Mouse (Mus musculus) adrenal gland, postnatal 14 days (tissue): ENCODE data around the gene Plekhj1. TPM values are rescaled to one million over a fixed set of nuclear protein-coding genes. Genes with fewer than 3 reads are reported as not detected.

Experiments used
- DNase-seq: peaks from one replicate; pipeline ENCODE4 v3.0.0; 2021; ENCODE audit warnings: mixed read lengths
- microRNA-seq, 2 experiments: library from miRNA; unstranded; fragments of <30 nt; microRNA quantifications; one replicate each; pipeline ENCODE4 v1.2.0; 2021
- total RNA-seq: library from RNA; stranded (reverse); gene quantifications from 2 replicates; pipeline ENCODE4 v1.2.3, GENCODE M21; 2021

Plekhj1 gene
- total RNA-seq, 1 experiment from 2014 or later = 59.5 TPM

GRCm38 (mm10) chr10:80748609-80749008 lies 49.8 kb downstream of the Plekhj1 start:
- DNase-seq = peak; percentile 83

- DNase-seq = peak; percentile 91
Observed at GRCm38 (mm10) chr10:80747410-80747809, 51.0 kb downstream of the Plekhj1 start.

Small RNA genes within 50 kb of the gene (microRNA-seq; reads per million reads assigned to microRNA genes)
- gene Mir1982 = 1.3 to 2.3 reads per million in 2 experiments

Other genes with a start within 250 kb of the Plekhj1 start
- gene Rexo1, start 237.1 kb downstream of the Plekhj1 start, total RNA-seq = 40.9 and 46.4 TPM in 2 replicates
- 10.1 and 11.6 TPM in 2 replicates for gene Klf16, start 221.3 kb downstream of the Plekhj1 start, total RNA-seq
- gene Abhd17a, start 208.3 kb downstream of the Plekhj1 start, total RNA-seq = 97.7 and 98.7 TPM in 2 replicates
- 44.2 and 50.5 TPM in 2 replicates for gene Scamp4, start 195.8 kb downstream of the Plekhj1 start, total RNA-seq
- 3.1 and 4.9 TPM in 2 replicates for gene Adat3, start 195.7 kb downstream of the Plekhj1 start, total RNA-seq
- 1.6 and 2.5 TPM in 2 replicates for gene Gm49322, start 192.6 kb downstream of the Plekhj1 start, total RNA-seq
- 105 and 108 TPM in 2 replicates for gene Csnk1g2, start 175.8 kb downstream of the Plekhj1 start, total RNA-seq
- gene Btbd2, start 141.6 kb downstream of the Plekhj1 start, total RNA-seq = 53.5 and 58.0 TPM in 2 replicates
- gene Mknk2, start 120.5 kb downstream of the Plekhj1 start, total RNA-seq = 224 and 226 TPM in 2 replicates
- gene Mob3a, start 96.6 kb downstream of the Plekhj1 start, total RNA-seq = 12.8 and 24.1 TPM in 2 replicates
- gene Izumo4, start 96.4 kb downstream of the Plekhj1 start, total RNA-seq = 12.1 and 12.6 TPM in 2 replicates
- gene Ap3d1, start 56.4 kb downstream of the Plekhj1 start, total RNA-seq = 80.3 and 85.6 TPM in 2 replicates
- gene Dot1l, start 43.4 kb downstream of the Plekhj1 start, total RNA-seq = 82.3 and 90.7 TPM in 2 replicates
- gene Sf3a2, start 428 bp downstream of the Plekhj1 start, total RNA-seq = 47.6 and 52.2 TPM in 2 replicates
- gene Amh, start 6.6 kb upstream of the Plekhj1 start, total RNA-seq = 0.74 and 0.94 TPM in 2 replicates
- gene Jsrp1, start 14.9 kb upstream of the Plekhj1 start, total RNA-seq = 2.8 and 3.1 TPM in 2 replicates
- 734 and 741 TPM in 2 replicates for gene Oaz1, start 28.0 kb upstream of the Plekhj1 start, total RNA-seq
- 1.0 and 1.2 TPM in 2 replicates for gene Lingo3, start 45.4 kb upstream of the Plekhj1 start, total RNA-seq
- gene Lsm7, start 56.6 kb upstream of the Plekhj1 start, total RNA-seq = 35.1 and 43.3 TPM in 2 replicates
- 30.5 and 33.0 TPM in 2 replicates for gene Sppl2b, start 56.6 kb upstream of the Plekhj1 start, total RNA-seq
- 0.11 TPM in 1 of 2 replicates, not detected in the other for gene Tmprss9, start 73.2 kb upstream of the Plekhj1 start, total RNA-seq
- gene Timm13, start 102.3 kb upstream of the Plekhj1 start, total RNA-seq = 252 and 257 TPM in 2 replicates
- 14.9 and 15.8 TPM in 2 replicates for gene Lmnb2, start 119.6 kb upstream of the Plekhj1 start, total RNA-seq
- 29.8 and 91.3 TPM in 2 replicates for gene Gadd45b, start 131.4 kb upstream of the Plekhj1 start, total RNA-seq
- 5.9 and 6.2 TPM in 2 replicates for gene Gng7, start 216.3 kb upstream of the Plekhj1 start, total RNA-seq
- 2.1 and 2.3 TPM in 2 replicates for gene Diras1, start 227.0 kb upstream of the Plekhj1 start, total RNA-seq
- gene Slc39a3, start 238.8 kb upstream of the Plekhj1 start, total RNA-seq = 30.3 and 30.5 TPM in 2 replicates